Mouse (Mus musculus) embryonic fibroblast, embryonic 13.5 days (primary cell): ENCODE measurements around the gene Tead1.

Experiments
- CTCF ChIP-seq: IDR thresholded peaks from 2 replicates; pipeline ENCODE4 v1.5.1; 2011; ENCODE audit warnings: mild to moderate bottlenecking, control low read depth, low read length, moderate library complexity, borderline replicate concordance; ENCODE audit not compliant: insufficient read depth
- POLR2A ChIP-seq: IDR thresholded peaks from 2 replicates; pipeline ENCODE4 v1.6.1; 2011; ENCODE audit warnings: low read depth, mild to moderate bottlenecking, control low read depth, low read length, moderate library complexity

DNA sequence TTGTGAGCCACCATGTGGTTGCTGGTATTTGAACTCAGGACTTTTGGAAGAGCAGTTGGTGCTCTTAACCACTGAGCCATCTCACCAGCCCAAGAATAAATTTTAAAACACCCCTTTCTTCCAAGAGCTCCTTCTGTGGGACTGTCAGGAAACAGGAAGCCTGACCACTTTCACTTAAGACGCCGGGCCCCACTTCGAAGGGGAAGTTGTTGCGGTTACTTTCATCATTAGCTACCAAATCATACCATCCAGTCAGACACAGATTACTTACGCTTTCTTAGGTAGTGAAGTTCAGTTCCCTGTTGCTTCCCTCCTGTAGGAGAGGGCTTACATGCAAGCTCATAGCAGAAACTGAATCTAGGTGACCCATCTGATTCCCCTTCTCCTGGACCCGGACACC is 180.8 kb downstream of the Tead1 start:
- TF ChIP-seq POLR2A = no peak
- no peak for TF ChIP-seq CTCF
